Mouse (Mus musculus): ENCODE results near the gene Gdf3.

DNA sequence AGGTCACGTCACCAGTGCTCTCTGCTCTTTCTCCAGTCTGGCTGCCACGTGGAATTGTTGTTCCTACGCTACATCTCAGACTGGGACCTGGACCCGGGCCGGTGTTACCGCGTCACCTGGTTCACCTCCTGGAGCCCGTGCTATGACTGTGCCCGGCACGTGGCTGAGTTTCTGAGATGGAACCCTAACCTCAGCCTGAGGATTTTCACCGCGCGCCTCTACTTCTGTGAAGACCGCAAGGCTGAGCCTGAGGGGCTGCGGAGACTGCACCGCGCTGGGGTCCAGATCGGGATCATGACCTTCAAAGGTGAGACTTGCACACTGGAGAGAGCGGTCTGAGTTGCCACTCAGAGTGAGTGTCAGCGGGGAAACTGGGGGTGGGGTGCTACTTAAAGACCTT is 48.9 kb downstream of the Gdf3 start:
- TF ChIP-seq POLR2A (IDR thresholded peaks at IDR 0.05; ENCODE audit: borderline replicate concordance, control insufficient read depth, low read depth, low read length) = no peak
- no peak for TF ChIP-seq CTCF (IDR thresholded peaks at IDR 0.05; ENCODE audit: control insufficient read depth, insufficient read depth, low read length)

All from bone marrow, adult 2 months (tissue).